Mouse (Mus musculus): ENCODE data around the gene Slfn4.
"Not testable (repeated sequence)": the region's sequence is repeated elsewhere in the genome, so short reads cannot be mapped to it uniquely, and the experiment has no call there.

Gene Slfn4

DNA sequence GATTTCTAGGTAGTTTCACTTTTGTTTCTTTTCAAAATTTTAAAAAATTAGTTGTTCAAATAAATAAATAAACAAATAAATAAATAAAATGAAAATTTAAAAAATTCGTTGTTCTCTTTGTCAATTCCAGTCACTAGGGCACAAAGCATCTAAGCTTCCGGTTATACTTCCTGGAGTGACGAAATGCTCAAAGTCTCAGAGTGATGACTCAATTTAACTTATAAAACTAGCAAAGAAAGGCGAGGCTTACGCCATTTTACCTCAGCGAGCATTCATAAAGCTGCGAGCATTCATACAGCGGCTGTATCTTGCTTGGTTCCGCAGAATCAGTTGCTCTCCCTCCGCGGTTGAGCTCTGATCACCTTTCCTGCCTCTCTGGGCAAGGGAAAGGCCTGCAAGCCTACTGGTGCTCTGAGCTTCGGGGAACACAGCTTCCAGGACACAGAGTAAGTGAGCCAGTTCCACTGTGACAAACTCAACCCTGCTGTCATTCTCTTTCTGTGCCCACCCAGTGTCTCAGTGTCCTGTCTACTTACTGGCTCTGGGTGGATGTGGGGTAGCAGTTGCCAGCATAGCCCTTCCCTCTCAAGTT, at the start of gene Slfn4:
Slfn4 (plus strand) TSS at position 239 of the 592 bp plus-strand sequence.
- no peak for DNase-seq (ENCODE audit: low read depth)

DNA sequence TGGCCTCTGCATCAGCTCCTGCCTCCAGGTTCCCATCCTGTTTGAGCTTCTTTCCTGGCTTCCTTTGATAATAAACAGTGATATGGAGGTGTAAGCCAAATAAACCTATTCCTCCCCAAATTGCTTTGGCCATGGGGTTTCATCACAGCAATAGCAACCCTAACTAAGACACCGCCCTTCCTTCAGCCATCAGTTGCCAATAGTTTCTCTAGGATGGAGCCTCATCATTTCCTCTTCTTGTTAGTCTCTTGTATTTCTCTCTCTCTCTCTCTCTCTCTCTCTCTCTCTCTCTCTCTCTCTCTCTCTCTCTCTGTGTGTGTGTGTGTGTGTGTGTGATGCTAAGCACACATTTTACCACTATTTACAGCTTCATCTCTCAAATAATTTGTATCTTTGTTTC, 49.4 kb upstream of the Slfn4 start:
- not testable (repeated sequence) for DNase-seq (ENCODE audit: low read depth)

DNA sequence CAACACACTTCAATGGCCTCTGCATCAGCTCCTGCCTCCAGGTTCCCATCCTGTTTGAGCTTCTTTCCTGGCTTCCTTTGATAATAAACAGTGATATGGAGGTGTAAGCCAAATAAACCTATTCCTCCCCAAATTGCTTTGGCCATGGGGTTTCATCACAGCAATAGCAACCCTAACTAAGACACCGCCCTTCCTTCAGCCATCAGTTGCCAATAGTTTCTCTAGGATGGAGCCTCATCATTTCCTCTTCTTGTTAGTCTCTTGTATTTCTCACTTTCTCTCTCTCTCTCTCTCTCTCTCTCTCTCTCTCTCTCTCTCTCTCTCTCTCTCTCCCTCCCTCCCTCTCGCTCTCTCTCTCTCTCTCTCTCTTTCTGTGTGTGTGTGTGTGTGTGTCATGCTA, 37.7 kb upstream of the Slfn4 start:
- not testable (repeated sequence) for DNase-seq (ENCODE audit: low read depth)

DNA sequence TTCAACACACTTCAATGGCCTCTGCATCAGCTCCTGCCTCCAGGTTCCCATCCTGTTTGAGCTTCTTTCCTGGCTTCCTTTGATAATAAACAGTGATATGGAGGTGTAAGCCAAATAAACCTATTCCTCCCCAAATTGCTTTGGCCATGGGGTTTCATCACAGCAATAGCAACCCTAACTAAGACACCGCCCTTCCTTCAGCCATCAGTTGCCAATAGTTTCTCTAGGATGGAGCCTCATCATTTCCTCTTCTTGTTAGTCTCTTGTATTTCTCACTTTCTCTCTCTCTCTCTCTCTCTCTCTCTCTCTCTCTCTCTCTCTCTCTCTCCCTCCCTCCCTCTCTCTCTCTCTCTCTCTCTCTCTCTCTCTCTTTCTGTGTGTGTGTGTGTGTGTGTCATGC, 26.0 kb upstream of the Slfn4 start:
- not testable (repeated sequence) for DNase-seq (ENCODE audit: low read depth)

DNA sequence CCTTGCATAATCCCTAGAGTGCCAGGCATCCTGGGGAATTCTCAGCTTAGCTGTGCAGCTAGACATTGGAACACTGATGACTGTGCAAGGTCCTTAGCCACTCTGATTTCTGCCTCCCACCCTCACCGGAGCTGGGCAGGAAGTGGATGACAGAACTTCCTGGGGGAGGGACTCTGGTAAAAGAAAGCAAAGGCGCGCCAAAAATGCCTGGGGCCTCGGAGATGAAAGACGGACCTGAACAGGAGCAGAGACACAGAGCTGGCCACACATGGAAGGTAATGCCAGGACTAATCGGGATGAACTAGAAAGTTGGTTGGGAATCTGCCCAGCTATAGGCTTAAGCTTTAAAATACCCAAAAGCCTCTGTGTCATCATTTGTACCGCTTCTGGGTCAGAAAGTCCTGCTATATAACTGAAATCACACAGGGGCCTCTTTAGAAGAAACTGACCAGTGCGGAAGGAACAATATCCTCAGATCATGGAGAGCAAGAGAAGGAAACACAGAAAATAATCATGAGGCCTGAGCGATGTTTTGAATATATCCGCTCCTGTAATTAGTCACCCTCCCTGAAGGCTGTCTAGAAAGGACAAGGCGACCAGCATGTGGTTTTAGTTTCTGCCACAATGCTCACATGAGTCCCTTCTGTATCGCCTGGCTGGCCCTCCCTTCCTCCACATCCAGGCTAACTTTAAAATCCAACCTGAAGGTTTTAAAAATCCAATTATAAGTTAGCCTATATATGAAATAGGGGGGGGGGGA, 16.3 kb downstream of the Slfn4 start, which contains the start of gene Slfn3:
Slfn3 (plus strand) TSS at position 197 of the 760 bp plus-strand sequence.
- peak; percentile 80 for DNase-seq (ENCODE audit: low read depth)

DNA sequence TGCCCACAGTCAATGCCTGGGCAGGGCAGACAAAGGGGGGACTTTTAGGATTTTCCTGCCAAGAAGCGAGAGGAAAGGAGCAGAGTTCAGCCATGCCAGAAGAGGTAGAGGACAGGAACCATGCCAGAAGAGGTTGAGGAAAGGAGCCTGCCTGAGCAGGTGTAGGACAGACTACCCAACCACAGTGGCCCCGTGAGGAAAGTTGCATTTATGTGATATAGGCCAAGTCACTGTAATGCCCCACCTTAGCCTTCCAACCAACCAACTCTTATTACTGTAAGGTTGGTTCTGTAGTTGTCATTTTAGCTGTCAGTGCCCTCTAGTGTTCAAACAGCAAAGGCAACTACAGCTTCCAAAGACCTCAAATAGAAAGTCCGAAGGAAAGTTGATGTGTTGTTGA, 17.0 kb downstream of the Slfn4 start:
- peak; percentile 81 for DNase-seq (ENCODE audit: low read depth)

DNA sequence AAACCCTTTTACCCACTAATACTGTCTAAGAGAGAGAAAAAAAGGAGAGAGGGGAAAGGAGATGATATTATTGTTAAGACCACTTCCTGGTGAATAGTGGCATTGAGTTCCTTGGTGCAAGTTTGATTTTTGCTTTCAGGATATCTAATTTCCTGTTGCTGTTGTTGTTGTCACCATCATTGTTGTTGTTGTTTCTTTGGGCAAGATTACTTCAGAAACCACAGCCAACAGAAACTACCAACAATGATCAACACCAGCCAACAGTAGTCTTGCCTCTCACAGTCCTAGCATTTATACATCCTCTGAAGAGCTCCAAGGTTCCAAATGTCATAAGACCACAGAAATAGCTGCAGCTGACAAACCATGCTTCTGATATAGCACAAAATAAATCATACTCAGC, 30.0 kb downstream of the Slfn4 start:
- DNase-seq (ENCODE audit: low read depth) = no peak

DNA sequence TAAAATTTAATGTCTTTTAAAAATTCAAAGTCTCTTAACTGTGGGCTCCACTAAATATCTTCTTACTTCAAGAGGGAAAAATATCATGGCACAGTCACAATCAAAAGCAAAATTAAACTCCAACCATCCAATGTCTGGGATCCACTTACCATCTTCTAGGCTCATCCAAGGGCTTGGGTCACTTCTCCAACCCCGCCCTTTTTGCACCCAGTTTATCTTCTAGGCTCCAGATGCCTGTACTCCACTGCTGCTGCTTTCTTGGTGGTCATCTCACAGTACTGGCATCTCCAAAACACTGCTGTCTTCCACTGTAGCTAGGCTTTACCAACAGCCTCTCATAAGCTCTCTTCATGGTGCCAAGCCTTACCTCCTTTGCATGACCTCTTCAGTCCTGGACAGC, 41.1 kb downstream of the Slfn4 start:
- no peak for DNase-seq (ENCODE audit: low read depth)

DNA sequence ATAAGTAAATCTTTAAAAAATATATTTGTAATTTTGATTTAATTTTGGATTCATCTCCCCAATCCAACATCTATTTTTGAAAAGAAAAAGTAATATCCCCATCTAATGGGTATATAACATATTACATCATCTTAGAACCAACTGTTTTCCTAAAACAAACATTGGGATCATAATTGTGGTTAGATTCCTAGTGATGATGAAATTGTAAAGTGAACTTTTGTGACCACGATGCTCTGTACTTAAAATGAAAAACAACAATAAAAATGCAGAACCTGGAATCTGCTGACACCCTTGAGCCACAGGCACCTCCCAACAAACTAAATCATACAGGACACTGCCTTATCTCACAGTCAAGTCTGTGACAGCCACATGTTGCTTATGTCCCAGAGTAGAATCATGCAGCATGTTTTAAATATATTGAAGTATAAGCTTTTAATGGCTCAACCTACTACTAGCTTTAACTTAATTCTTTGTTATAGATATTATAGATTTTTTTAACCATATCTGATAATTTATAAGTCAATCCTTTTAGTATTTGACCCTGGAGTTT, 46.4 kb downstream of the Slfn4 start:
- DNase-seq (ENCODE audit: low read depth) = no peak

DNA sequence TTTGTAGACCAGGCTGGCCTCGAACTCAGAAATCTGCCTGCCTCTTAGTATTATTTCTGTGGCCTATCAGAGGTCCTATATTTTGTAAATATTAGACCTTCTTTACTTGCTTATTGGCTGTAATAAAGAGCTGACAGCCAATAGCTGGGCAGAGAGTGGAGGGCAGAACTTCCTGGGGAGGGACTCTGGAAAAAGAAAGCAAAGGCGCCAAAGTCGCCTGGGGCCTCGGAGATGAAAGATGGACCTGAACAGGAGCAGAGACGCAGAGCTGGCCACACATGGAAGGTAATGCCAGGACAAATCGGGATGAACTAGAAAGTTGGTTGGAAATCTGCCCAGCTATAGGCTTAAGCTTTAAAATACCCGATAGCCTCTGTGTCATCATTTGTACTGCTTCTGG, 48.4 kb downstream of the Slfn4 start:
- DNase-seq (ENCODE audit: low read depth) = peak; percentile 73

DNA sequence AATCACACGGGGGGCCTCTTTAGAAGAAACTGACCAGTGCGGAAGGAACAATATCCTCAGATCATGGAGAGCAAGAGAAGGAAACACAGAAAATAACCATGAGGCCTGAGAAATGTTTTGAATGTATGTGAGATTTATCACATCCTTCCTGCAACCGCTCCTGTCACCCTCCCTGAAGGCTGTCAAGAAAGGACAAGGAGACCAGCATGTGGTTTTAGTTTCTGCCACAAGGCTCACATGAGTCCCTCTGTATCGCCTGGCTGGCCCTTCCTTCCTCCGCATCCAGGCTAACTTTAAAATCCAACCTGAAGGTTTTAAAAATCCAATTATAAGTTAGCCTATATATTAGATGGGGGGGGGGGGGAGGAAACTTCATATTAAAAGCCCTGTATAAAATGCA, 48.8 kb downstream of the Slfn4 start:
- peak; percentile 68 for DNase-seq (ENCODE audit: low read depth)

DNA sequence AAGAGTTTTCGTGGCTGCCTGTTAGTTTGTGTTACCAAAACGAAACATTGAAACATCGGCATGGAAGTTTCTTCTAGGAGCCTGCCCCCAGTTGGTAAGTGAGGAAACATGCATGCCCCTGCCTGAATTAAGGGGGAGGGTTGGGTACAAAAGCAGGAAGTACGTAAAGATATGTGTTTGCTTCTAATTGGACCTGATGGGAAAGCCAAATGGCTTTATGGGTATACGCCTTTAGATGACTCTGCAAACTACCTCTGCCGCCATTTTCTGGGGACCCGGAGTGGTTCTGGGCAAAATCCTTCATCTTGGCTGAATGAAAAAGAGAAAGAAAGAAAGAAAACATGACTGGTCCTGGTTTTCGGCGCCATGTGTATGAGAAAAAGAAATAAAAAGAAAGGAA, 49.2 kb downstream of the Slfn4 start:
- DNase-seq (ENCODE audit: low read depth) = peak; percentile 92

DNA sequence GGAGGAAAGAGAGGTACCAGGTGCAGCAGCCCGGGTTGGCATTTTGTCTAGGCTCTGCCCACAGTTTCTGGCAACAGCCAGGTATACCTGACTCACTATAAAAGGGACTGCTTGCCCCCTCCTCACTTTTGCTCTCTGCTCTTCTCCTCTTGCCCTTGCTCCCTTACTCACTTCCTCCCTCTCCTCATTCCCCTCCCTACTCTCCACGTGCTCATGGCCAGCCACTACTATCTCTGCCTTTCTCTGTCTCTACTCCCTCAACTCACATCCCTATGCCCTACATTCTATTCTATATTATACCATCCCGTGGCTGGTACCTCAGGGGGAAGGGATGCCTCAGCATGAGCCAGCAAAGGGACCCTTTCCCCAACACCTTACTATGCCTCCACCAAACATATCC, 49.8 kb downstream of the Slfn4 start:
- peak; percentile 23 for DNase-seq (ENCODE audit: low read depth)

DNA sequence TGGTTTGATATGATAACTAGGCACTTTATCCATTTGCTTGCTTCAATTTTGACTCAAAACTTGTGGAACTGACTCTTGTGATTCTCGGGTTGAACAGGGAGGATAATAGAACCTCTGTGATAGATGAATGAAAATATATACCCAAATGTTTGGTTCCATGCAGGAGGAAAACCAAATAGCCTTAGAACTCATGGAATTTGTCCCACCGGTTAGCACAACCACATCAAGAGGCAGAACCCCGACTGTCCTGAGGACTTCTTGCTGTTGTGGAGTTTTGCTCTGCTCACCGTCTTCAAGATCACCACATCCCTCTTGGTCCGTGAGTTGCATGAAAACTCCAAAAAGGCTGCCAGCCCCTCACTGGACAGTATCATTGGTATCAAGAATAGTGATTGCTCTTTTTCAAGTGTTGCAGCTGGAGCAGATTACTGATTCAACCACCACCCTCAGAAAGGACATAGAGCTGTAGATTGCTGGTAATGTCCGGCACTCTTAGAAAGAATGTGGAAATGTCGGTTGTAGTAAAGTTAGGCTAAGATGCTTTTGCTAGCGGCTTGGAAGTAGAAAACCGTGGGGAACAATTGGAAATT, 50.5 kb downstream of the Slfn4 start:
- DNase-seq (ENCODE audit: low read depth) = no peak

DNA sequence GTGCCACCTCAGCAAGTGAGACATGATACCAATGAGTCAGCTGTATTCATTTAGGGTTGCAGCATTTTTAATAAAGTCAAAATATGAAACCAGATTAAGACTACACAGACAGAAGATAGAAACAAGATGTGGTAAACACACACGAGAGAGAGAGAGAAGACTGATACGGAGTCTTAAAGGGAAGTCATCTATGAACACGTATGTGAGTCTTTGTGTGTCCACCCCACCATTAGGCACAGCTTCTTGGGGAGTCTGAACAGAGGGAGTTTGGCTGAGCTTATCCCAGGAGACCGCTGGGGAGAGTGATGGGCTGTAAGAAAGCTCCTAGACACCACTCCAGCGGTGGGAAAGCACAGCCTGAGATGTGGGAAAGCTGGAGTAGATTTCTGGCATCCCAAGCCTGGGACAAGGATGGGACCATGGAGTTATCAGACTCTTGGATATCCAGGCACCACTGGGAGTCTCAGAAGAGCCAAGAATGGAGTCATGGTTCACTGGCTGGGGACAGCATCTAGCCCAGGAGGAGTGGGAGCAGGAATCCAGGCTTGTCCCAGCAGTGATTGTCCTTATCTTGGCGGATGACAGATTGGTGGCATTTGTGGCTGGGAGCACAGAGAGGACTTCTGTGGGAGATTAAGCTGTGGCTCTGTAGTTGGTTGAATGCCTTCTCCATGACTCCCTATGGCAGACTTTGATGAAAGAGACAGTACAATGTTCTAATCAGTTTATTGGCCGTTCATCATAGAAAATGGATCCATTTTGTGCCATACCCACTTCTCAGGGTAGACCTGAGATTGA, 53.1 kb downstream of the Slfn4 start:
- DNase-seq (ENCODE audit: low read depth) = no peak

DNA sequence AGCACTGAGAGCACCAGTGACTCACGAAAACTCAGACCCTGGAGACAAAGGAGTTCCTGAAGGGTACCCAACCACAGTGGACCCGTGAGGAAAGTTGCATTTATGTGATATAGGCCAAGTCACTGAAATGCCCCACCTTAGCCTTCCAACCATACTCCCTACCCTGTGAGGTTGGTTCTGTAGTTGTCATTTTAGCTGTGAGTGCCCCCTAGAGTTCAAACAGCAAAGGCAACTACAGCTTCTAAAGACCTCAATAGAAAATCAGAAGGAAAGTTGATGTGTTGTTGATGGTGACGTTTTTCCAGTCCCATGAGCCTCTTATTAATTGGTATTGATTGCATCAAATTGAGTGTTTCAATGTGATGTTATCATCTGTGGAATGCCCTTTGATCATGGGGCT, 56.0 kb downstream of the Slfn4 start:
- DNase-seq (ENCODE audit: low read depth) = peak; percentile 71

DNA sequence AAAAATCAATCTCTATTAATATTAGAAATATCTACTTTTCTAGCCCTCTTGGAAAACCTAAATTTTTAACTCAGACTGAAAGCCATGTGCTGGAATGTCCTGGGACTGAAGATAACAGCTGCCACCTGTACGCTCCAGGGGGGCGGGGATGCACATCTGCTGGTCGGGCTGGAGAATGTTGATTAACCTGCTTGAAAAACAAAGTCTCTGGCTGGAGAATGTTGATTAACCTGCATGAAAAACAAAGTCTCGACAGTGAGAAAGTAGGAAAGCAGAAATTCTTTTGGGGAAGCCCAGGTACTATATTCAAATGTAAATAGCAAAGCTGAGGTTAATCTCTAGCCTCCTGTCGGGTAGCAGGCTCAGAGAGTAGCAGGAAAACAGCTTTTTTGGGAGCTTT, 58.6 kb downstream of the Slfn4 start:
- not testable (repeated sequence) for DNase-seq (ENCODE audit: low read depth)

DNA sequence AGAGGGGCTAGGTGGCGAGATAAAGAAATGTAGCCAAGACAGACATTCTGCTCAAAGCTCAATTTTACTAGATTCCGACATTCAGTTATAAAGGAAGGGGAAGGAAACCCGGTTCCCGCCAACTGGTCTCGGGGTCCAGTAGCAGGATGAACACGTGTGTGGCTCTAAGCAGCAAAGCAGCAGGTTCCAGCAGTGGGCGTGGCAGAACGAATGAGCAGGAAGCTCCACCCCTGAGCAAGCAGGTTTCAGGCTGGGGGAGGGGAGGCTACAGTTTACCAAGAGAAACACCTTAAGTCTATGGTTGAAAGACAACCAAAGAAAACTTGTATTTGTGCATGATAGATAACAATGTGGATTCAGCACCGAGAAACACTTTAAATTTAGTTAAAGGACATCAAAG, 62.4 kb downstream of the Slfn4 start:
- not testable (repeated sequence) for DNase-seq (ENCODE audit: low read depth)

DNA sequence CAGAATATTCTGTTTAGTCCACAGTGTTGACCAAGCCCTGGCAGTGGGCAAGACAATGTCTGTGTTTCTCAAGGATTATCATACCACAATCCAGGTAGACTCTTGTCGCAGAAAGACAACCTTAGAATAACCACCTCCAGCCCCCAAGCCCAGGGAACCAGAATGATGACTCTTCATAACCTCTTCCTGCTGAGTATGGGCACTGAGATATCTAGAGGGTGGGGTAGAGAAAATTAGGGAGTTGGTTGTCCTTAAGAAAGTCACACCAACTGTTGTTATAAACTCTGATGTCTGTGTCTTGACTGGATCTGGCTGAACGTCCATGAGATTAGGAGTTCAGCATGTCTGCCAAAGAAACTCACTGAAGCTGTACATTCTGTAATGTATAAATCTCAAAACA, 63.4 kb downstream of the Slfn4 start:
- DNase-seq (ENCODE audit: low read depth) = no peak

DNA sequence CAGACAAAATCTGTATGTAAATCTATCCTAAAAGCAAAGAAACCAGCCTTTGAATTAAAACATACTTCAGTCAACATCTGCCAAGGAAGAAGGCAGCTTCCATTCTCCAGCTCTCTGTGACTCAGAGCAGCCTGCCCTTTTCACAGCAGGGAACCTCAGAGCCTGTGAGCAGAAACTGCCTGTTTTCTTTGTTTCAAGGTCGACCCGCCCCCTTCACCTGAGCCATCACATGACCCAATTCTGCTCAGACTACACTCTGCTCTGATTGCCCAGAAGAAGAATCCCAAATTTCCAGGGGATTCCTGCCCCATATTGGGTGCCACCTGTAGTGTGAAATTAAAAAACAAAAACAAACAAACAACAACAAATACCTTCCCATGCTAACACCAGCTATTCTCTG, 64.8 kb downstream of the Slfn4 start:
- no peak for DNase-seq (ENCODE audit: low read depth)
